Mouse (Mus musculus) midbrain, postnatal 0 days (tissue): ENCODE results near the gene Trim46. TPM values are rescaled to one million over a fixed set of nuclear protein-coding genes. Genes with fewer than 3 reads are reported as not detected.

Experiments
- ATAC-seq: fragments of 200-750 bp; cut with Nextera tagmentation; 2 replicates; pipeline ENCODE4 v1.8.0; 2017; ENCODE audit warnings: moderate number of reproducible peaks, mild to moderate bottlenecking, moderate TSS enrichment, moderate library complexity; ENCODE audit not compliant: low FRiP score
- DNase-seq: peaks from one replicate; pipeline ENCODE4 v3.0.0-alpha.2; 2015; ENCODE audit warnings: low spot score
- H3K27ac ChIP-seq: fragments of 300-500 bp; sonication (generic); 2 replicates; pipeline ENCODE4 v1.5.1; 2014; ENCODE audit warnings: low read depth, mild to moderate bottlenecking, low read length, mixed read lengths
- H3K27me3 ChIP-seq: fragments of 300-500 bp; sonication (generic); 2 replicates; pipeline ENCODE4 v1.6.1; 2014; ENCODE audit warnings: low read length, control low read depth, mixed read lengths; ENCODE audit not compliant: insufficient read depth
- H3K36me3 ChIP-seq: fragments of 300-500 bp; sonication (generic); 2 replicates; pipeline ENCODE4 v1.6.1; 2014; ENCODE audit warnings: low read length, control low read depth, mixed read lengths; ENCODE audit not compliant: insufficient read depth
- H3K4me1 ChIP-seq: fragments of 300-500 bp; sonication (generic); 2 replicates; pipeline ENCODE4 v1.6.1; 2014; ENCODE audit warnings: mild to moderate bottlenecking, control low read depth, antibody characterized with exemption, low read length, mixed read lengths; ENCODE audit not compliant: insufficient read depth
- H3K4me2 ChIP-seq: fragments of 300-500 bp; sonication (generic); 2 replicates; pipeline ENCODE4 v1.6.1; 2014; ENCODE audit warnings: low read depth, mild to moderate bottlenecking, low read length, mixed read lengths; ENCODE audit not compliant: poor library complexity, severe bottlenecking
- H3K4me3 ChIP-seq: fragments of 300-500 bp; sonication (generic); 2 replicates; pipeline ENCODE4 v1.5.1; 2014; ENCODE audit warnings: low read depth, mild to moderate bottlenecking, low read length, moderate library complexity
- H3K9ac ChIP-seq: fragments of 300-500 bp; sonication (generic); replicated peaks from 2 replicates; pipeline ENCODE4 v1.6.1; 2014; ENCODE audit warnings: mild to moderate bottlenecking, low read length, moderate library complexity, mixed read lengths; ENCODE audit not compliant: poor library complexity, severe bottlenecking
- H3K9me3 ChIP-seq: fragments of 300-500 bp; sonication (generic); 2 replicates; pipeline ENCODE4 v1.6.1; 2016; ENCODE audit warnings: low read length, control low read depth
- CTCF ChIP-seq: IDR thresholded peaks from 2 replicates; pipeline ENCODE4 v1.5.1; 2016; ENCODE audit warnings: antibody characterized with exemption, mild to moderate bottlenecking
- WGBS: fragments of 180-500 bp; shearing (Covaris S2); extraction: QIAGEN DNeasy Blood & Tissue Kit; methylation state at CpG from one replicate; pipeline ENCODE4 v1.1.7; 2014; 5-methylcytosine and 5-hydroxymethylcytosine counted together
- polyA plus RNA-seq: library from polyadenylated mRNA; unstranded; fragments of >200 nt; fragmentation: Nextera tagmentation; extraction: Ambion mirVana; gene quantifications from 2 replicates; pipeline ENCODE4 v1.2.1, GENCODE M21; 2015
- total RNA-seq: library from RNA; depleted of rRNA; stranded (reverse); fragments of >200 nt; gene quantifications from 2 replicates; pipeline ENCODE4 v1.2.3, GENCODE M21; 2014

Trim46 gene
- total and polyA plus RNA-seq, 2 experiments from 2014 or later: 69.1 to 124 TPM

DNA sequence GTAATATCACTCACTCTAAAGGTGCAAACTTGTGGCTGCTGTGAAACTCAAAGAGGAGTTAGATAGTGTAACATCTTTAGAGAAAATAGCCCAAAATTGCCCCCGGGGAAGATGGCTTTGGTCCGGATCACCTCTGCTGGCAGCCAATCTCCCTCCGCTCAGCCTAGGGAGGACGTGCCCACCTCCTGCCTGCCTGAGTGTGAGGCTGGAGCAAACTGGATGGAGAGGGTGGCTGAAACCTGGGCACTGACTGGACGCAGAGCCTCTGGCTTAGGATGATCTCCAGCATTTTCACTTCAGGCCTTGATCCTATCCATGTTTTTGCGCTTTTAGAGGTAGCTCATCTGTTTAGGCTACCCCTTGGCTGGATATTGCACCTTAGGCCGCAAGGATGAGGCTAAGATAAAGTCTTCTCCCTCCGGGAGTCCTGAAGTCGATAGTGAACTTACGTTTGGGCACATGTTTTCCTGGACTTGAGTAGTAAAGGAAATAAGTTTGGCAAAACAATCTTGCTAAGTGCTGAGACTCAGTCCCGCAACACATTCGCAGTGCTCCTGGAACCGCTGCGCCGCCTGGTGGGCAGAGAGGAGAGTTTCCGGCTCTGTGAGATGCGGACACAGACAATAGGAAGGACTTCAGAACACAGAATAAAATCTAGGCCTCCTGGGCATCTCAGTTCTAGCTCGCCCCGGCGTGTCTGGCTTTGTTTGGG is 35.6 kb upstream of the Trim46 start:
- H3K4me2 ChIP-seq: peak overlapping the region; percentile 88
- H3K27ac ChIP-seq: no peak overlapping the region
- no peak overlapping the region for H3K9ac ChIP-seq
- TF ChIP-seq CTCF: peak; percentile 92
- no peaks in the 10 kb centered on the region for H3K36me3 ChIP-seq
- 11% methylated on average over 20 of the region's 20 CpGs for WGBS
- H3K27me3 ChIP-seq: peaks cover 7% of the 10 kb centered on the region; the same call in 1 of the 2 replicates
- peak overlapping the region; percentile 41; the same call in 1 of the 2 replicates for H3K4me3 ChIP-seq
- DNase-seq: peak; percentile 89
- H3K9me3 ChIP-seq: no peaks in the 10 kb centered on the region
- peaks cover 7% of the 10 kb centered on the region for H3K4me1 ChIP-seq
- ATAC-seq: no peak

DNA sequence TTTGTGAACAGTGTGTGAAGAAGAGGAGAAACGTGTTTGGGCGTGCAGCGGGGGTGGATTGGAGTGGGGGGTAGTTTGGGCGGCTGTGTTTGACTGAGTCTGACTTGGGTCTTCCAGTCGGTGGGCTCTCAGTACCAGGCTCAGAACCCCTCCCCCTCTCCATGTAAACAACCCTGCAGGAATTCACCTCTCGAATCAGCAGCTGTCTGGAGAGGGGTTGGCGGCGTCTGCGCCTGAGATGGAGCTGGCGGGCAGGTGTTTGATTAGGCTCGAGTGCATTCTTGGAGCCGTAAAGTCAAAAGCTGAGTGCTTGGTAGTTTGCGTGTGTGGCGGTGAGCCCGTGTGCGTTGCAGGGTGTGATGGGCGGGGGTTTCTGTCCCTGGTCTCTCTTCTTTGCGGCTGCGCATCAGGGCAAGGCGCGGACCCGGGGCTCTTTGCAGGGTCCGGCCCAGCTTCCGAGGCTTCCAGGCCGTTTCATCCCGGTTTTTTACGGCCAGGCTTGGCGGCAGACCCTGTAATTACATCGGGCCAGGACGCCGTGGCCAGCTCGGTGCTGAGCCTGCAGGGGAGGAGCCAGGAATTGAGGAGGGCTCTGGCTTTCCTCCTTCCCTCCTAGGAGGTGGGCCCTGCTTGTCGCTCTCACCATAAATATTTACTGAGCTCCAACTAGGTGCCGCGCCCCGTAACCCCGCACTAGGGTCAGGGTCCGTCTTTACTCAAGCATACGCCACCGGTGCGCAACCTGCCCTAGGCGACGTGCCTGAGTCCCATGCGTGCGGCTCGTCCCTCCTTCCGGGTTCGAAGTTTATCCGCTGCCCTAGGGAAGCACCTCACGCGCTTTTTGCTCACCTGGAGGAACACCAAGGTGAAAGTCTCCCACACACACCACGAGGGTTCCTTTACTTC is 34.8 kb upstream of the Trim46 start, which contains the start of gene Efna1:
Efna1 (minus strand) TSS at position 537 of the 906 bp plus-strand sequence.
- TF ChIP-seq CTCF: no peak; the same call in 1 of the 2 replicates
- Histone ChIP-seq H3K9me3 (no peaks in the 10 kb centered on the region), H3K27ac (no peak within 1 kb of the TSS), H3K4me2 (peak within 1 kb of the TSS; percentile 88), H3K4me1 (peaks cover 7% of the 10 kb centered on the region), H3K9ac (peak within 1 kb of the TSS; percentile 59; the same call in 1 of the 2 replicates), H3K36me3 (no peaks in the 10 kb centered on the region), H3K27me3 (peaks cover 7% of the 10 kb centered on the region; the same call in 1 of the 2 replicates), H3K4me3 (peak within 1 kb of the TSS; percentile 41)
- DNase-seq (peak; percentile 32), ATAC-seq (peak; percentile 27; the same call in 1 of the 2 replicates)
- 2% methylated on average over 51 of the region's 52 CpGs for WGBS

GRCm38 (mm10) chr3:89280050-89280605 is 34.0 kb upstream of the Trim46 start:
- Histone ChIP-seq H3K27ac (peak overlapping the region; percentile 51; the same call in 1 of the 2 replicates), H3K4me3 (peak overlapping the region; percentile 41), H3K4me2 (peak overlapping the region; percentile 88), H3K9ac (peak overlapping the region; percentile 59; the same call in 1 of the 2 replicates), H3K36me3 (no peaks in the 10 kb centered on the region), H3K4me1 (peaks cover 7% of the 10 kb centered on the region), H3K9me3 (no peaks in the 10 kb centered on the region), H3K27me3 (peaks cover 7% of the 10 kb centered on the region; the same call in 1 of the 2 replicates)
- WGBS: under 1% methylated on average over 29 of the region's 29 CpGs
- ATAC-seq (peak; percentile 29; the same call in 1 of the 2 replicates), DNase-seq (peak; percentile 57)
- peak; percentile 12; the same call in 1 of the 2 replicates for TF ChIP-seq CTCF

GRCm38 (mm10) chr3:89279153-89279890 is 33.2 kb upstream of the Trim46 start:
- no peak for TF ChIP-seq CTCF
- 4% methylated on average over 34 of the region's 35 CpGs for WGBS
- Histone ChIP-seq H3K4me2 (peak overlapping the region; percentile 88), H3K9me3 (no peaks in the 10 kb centered on the region), H3K27me3 (peaks cover 7% of the 10 kb centered on the region; the same call in 1 of the 2 replicates), H3K9ac (peak overlapping the region; percentile 59), H3K36me3 (no peaks in the 10 kb centered on the region), H3K27ac (peak overlapping the region; percentile 51; the same call in 1 of the 2 replicates), H3K4me3 (peak overlapping the region; percentile 41), H3K4me1 (peaks cover 7% of the 10 kb centered on the region)
- peak; percentile 79 for DNase-seq
- ATAC-seq: peak; percentile 36

DNA sequence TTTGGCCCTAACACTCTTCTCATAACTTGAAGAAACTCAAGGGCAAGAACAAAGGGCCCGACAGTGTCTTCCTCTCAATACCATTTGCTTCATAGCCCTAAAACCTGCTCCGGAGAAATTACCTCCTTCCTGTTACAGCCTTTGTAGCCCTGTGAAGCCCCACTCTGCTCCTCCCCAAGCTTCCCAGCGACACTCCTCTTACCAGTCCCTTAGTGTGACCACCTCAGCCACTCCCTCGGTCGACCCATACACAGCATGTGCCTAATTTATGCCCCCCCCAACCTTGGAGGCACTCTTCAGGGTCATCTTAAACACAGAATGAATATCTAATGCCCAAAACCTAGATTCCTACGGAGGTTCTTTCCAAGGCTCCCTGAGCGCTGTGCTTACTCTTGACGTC is 32.5 kb upstream of the Trim46 start:
- Histone ChIP-seq H3K36me3 (no peaks in the 10 kb centered on the region), H3K4me2 (peak overlapping the region; percentile 88), H3K27me3 (peaks cover 7% of the 10 kb centered on the region; the same call in 1 of the 2 replicates), H3K4me3 (peak overlapping the region; percentile 41), H3K9ac (no peak overlapping the region), H3K27ac (0 out of 2 replicates have a peak overlapping the region, but pooled peaks have one; percentile 34), H3K9me3 (no peaks in the 10 kb centered on the region), H3K4me1 (peaks cover 7% of the 10 kb centered on the region)
- 36% methylated on average over 8 of the region's 8 CpGs for WGBS
- no peak for TF ChIP-seq CTCF
- ATAC-seq (no peak), DNase-seq (no peak)
